Mouse (Mus musculus) liver, embryonic 14.5 days (tissue): ENCODE measurements around the gene 2610528A11Rik.

Source experiments
- CTCF ChIP-seq: IDR thresholded peaks from 2 replicates; pipeline ENCODE4 v1.5.1; 2016; ENCODE audit warnings: antibody characterized with exemption, low read depth, control low read depth
- EP300 ChIP-seq: IDR thresholded peaks from 2 replicates; pipeline ENCODE4 v1.6.1; 2016; ENCODE audit warnings: antibody characterized with exemption, low read depth

- TF ChIP-seq EP300 (no peak), CTCF (no peak)
These were observed 20.7 kb upstream of the 2610528A11Rik start for GRCm38 (mm10) chr14:37134304-37135126.
